Mouse (Mus musculus) liver, embryonic 12.5 days (tissue): Measurements from ENCODE around the gene Gigyf1. TPM values are rescaled to one million over a fixed set of nuclear protein-coding genes. Genes with fewer than 3 reads are reported as not detected.

Source experiments
- ATAC-seq: fragments of 200-750 bp; cut with Nextera tagmentation; 2 replicates; pipeline ENCODE4 v1.8.0; 2017; ENCODE audit warnings: moderate number of reproducible peaks, mild to moderate bottlenecking, moderate library complexity
- H3K27ac ChIP-seq: fragments of 300-500 bp; sonication (generic); 2 replicates; pipeline ENCODE4 v1.5.1; 2016; ENCODE audit warnings: mild to moderate bottlenecking
- H3K27me3 ChIP-seq: fragments of 300-500 bp; sonication (generic); replicated peaks from 2 replicates; pipeline ENCODE4 v1.6.1; 2016; ENCODE audit warnings: mild to moderate bottlenecking, moderate library complexity
- H3K36me3 ChIP-seq: fragments of 300-500 bp; sonication (generic); 2 replicates; pipeline ENCODE4 v1.6.1; 2016; ENCODE audit warnings: mild to moderate bottlenecking, moderate library complexity
- H3K4me1 ChIP-seq: fragments of 300-500 bp; sonication (generic); 2 replicates; pipeline ENCODE4 v1.6.1; 2016
- H3K4me2 ChIP-seq: fragments of 300-500 bp; sonication (generic); 2 replicates; pipeline ENCODE4 v1.6.1; 2016; ENCODE audit warnings: mild to moderate bottlenecking, moderate library complexity
- H3K4me3 ChIP-seq: fragments of 300-500 bp; sonication (generic); 2 replicates; pipeline ENCODE4 v1.5.1; 2016; ENCODE audit warnings: mild to moderate bottlenecking, moderate library complexity
- H3K9ac ChIP-seq: fragments of 300-500 bp; sonication (generic); 2 replicates; pipeline ENCODE4 v1.6.1; 2016; ENCODE audit warnings: mild to moderate bottlenecking, moderate library complexity
- H3K9me3 ChIP-seq: fragments of 300-500 bp; sonication (generic); replicated peaks from 2 replicates; pipeline ENCODE4 v1.6.1; 2016; ENCODE audit warnings: mild to moderate bottlenecking, moderate library complexity
- WGBS: fragments of 180-500 bp; shearing (Covaris S2); methylation state at CpG from one replicate; pipeline ENCODE4 v1.1.7; 2016; ENCODE audit not compliant: insufficient replicate concordance; 5-methylcytosine and 5-hydroxymethylcytosine counted together
- polyA plus RNA-seq: library from polyadenylated mRNA; unstranded; fragments of >200 nt; fragmentation: Nextera tagmentation; extraction: Ambion mirVana; gene quantifications from 2 replicates; pipeline ENCODE4 v1.2.1, GENCODE M21; 2016

Gene Gigyf1
- polyA plus RNA-seq, 1 experiment from 2014 or later, result 6.0 TPM

DNA sequence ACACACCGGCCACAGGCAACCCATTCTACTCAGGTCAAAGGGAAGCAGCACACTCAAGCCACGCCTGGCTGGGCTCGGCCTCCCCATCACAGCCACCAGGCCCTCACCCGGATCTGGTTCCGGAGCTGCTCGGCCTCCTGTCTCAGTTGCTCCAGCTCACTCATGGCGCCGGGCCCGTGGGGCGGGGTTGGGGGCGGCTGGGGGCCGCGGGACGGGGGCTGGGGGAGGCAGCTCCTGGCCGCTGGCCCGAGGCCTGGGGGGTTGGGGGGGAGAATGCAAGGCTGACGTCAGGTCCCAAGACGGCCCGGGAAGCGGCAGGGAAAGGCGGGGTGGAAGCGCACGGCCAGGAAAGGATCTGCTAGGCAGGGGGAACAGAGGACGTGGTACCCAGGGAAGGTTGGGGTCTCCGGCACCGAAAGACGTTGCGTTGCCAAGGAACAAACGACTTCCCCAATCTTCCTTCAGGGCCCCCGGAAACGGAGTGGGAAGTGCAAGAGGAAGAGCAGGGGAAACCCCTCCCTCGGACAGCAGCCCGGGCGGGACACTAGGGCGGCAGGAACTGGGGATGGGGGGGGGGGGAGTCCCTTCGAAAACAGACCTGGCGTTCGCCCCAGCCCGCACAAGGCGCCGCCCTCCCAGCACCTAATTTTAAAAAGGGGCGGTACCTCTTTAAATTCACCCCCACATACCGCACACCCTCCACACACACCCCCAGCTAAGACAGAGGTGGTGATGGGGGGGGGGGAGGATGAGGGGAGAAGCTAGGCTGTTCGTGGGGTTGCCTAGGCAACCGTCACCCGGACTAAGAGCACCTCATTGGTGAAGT lies 12.5 kb downstream of the Gigyf1 start:
- H3K9me3 ChIP-seq, result no peaks in the 10 kb centered on the region
- H3K4me3 ChIP-seq, result peak overlapping the region; percentile 92
- 13% methylated on average over 46 of the region's 46 CpGs for WGBS
- peak overlapping the region; percentile 81 for H3K27ac ChIP-seq
- peaks cover 48% of the 10 kb centered on the region for H3K36me3 ChIP-seq
- H3K4me2 ChIP-seq, result peak overlapping the region; percentile 98
- H3K27me3 ChIP-seq, result no peaks in the 10 kb centered on the region
- peaks cover 68% of the 10 kb centered on the region for H3K4me1 ChIP-seq
- ATAC-seq, result peak; percentile 7
- peak overlapping the region; percentile 95 for H3K9ac ChIP-seq

- Histone ChIP-seq H3K4me3 (peak overlapping the region; percentile 92), H3K9me3 (no peaks in the 10 kb centered on the region), H3K4me2 (peak overlapping the region; percentile 98), H3K27me3 (0 out of 2 replicates have a peak, but pooled peaks cover 7% of the 10 kb centered on the region), H3K36me3 (peaks cover 41% of the 10 kb centered on the region), H3K27ac (peak overlapping the region; percentile 81), H3K4me1 (peaks cover 61% of the 10 kb centered on the region), H3K9ac (peak overlapping the region; percentile 95)
- under 1% methylated on average over 51 of the region's 51 CpGs for whole genome bisulfite sequencing
- peak; percentile 33 for ATAC-seq
Observed at GRCm38 (mm10) chr5:137531414-137532130, 13.2 kb downstream of the Gigyf1 start.

- Histone ChIP-seq H3K4me1 (peaks cover 54% of the 10 kb centered on the region), H3K27me3 (0 out of 2 replicates have a peak, but pooled peaks cover 9% of the 10 kb centered on the region), H3K36me3 (peaks cover 34% of the 10 kb centered on the region), H3K9me3 (no peaks in the 10 kb centered on the region), H3K4me3 (peak overlapping the region; percentile 92), H3K27ac (peak overlapping the region; percentile 81), H3K4me2 (peak overlapping the region; percentile 98), H3K9ac (peak overlapping the region; percentile 95)
- under 1% methylated on average over 19 of the region's 19 CpGs for WGBS
- no peak for ATAC-seq
Observed at GRCm38 (mm10) chr5:137532131-137532807, 13.9 kb downstream of the Gigyf1 start.

DNA sequence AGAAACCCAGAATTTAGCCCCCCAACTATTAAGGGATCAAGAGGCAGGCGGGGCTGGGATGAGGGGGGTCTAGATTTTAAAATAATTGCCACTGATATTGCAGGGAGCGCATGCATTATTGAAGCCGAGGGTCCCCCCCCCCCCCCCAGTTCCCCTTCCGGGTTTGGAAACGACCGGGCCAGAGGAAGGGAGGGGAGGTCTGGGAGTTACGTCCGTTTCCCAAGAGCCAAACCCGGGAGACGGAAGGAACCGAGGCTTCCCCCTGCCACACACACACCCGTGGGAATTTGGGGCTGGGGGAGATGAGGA lies 14.4 kb downstream of the Gigyf1 start:
- Histone ChIP-seq H3K9ac (peak overlapping the region; percentile 95), H3K4me3 (peak overlapping the region; percentile 92), H3K9me3 (no peaks in the 10 kb centered on the region), H3K4me1 (peaks cover 50% of the 10 kb centered on the region), H3K27me3 (0 out of 2 replicates have a peak, but pooled peaks cover 12% of the 10 kb centered on the region), H3K4me2 (peak overlapping the region; percentile 98), H3K27ac (peak overlapping the region; percentile 81), H3K36me3 (peaks cover 29% of the 10 kb centered on the region)
- peak; percentile 16 for ATAC-seq
- WGBS, result under 1% methylated on average over 12 of the region's 12 CpGs

DNA sequence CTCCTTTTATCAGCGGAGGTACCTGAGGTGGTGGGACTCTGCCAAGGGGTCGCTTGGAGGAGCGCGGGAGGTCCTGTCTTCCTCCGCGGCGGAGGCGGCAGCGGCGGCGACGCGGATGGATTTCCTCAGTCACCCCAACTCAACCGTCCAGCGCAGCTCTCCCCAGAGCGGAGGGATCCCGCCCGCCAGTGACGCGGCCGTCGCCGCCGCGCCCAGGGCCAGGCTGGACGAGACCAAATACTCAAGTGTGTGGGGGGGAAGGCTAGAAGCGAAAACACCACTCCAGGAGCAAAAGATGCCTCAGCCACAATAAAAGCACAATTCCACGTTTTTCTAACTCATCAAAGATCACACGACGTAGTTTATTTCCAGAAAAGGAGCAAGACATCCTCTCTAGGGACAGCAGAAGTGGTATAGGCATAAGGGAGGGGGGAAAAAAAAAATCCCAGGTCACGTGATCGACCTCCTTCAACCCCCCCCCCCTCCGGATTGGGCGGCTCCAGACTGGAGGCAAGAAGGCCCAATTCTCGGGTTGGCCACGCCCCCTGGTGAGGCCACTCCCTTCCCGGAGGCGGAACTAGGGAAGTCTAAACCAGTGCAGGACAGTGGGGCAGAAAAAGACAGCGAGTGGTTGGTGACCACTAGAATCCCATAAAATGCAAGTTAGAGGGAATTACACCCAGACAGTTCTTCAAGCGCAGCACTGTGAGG lies 14.9 kb downstream of the Gigyf1 start, which contains the start of the genes Epo and Gnb2:
Gene Epo, minus strand, starts transcription at position 126 of the 711 bp plus-strand sequence.
Gene Gnb2, minus strand, starts transcription at position 394 of the 711 bp plus-strand sequence.
- Histone ChIP-seq H3K36me3 (peaks cover 24% of the 10 kb centered on the region), H3K27ac (peak within 1 kb of the TSS; percentile 81), H3K4me2 (peak within 1 kb of the TSS; percentile 98), H3K4me1 (peaks cover 44% of the 10 kb centered on the region), H3K9me3 (no peaks in the 10 kb centered on the region), H3K9ac (peak within 1 kb of the TSS; percentile 95), H3K4me3 (peak within 1 kb of the TSS; percentile 92), H3K27me3 (0 out of 2 replicates have a peak, but pooled peaks cover 12% of the 10 kb centered on the region)
- under 1% methylated on average over 40 of the region's 40 CpGs for WGBS
- peak; percentile 80 for ATAC-seq

DNA sequence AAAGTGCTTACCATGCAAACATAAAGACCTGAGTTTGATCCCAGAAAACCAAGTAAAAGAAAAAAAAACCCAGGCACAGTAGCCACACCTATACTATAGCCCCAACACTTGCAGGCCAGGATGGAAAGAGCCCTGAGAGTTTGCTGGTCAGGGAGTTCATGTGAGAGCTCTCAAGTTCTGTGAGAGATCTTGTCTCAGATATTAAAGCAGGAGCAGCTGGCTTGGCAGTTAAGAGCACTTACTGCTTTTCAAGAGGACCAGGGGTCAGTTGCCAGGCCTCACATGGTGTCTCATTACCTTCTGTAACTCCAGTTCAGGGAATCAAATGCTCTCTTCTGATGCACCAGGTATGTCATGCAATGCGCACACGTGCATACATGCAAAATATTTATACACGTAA lies 16.4 kb downstream of the Gigyf1 start:
- Histone ChIP-seq H3K27me3 (0 out of 2 replicates have a peak, but pooled peaks cover 12% of the 10 kb centered on the region), H3K9ac (no peak overlapping the region), H3K4me2 (no peak overlapping the region), H3K36me3 (peaks cover 9% of the 10 kb centered on the region), H3K9me3 (no peaks in the 10 kb centered on the region), H3K27ac (no peak overlapping the region), H3K4me1 (peaks cover 32% of the 10 kb centered on the region), H3K4me3 (no peak overlapping the region)
- no peak for ATAC-seq
- WGBS, result 82% methylated on average over 3 of the region's 3 CpGs

GRCm38 (mm10) chr5:137535318-137535717 lies 17.0 kb downstream of the Gigyf1 start:
- no peak for ATAC-seq
- Histone ChIP-seq H3K27ac (no peak overlapping the region), H3K4me1 (peaks cover 27% of the 10 kb centered on the region), H3K36me3 (peaks cover 4% of the 10 kb centered on the region), H3K4me3 (no peak overlapping the region), H3K9me3 (no peaks in the 10 kb centered on the region), H3K9ac (no peak overlapping the region), H3K4me2 (no peak overlapping the region), H3K27me3 (0 out of 2 replicates have a peak, but pooled peaks cover 12% of the 10 kb centered on the region)
- 54% methylated on average over 9 of the region's 9 CpGs for WGBS

DNA sequence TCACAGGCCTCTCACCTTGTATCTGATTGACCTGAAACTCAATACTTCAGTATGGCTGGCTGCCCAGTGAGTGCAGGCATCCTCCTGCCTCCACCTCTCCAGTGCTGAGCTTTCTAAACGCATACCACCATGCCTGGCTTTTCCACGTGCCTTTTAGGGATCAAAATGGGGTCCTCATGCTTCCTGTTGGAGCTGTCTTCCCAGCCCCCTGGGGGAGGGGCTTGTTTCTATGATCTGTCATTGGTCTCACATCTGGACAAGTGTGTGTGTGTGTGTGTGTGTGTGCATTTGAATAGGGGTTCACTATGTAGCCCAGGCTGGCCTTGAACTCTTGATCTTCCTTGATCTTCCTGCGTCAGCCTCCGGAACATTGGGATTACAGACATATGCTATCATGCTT lies 19.1 kb downstream of the Gigyf1 start:
- no peak for ATAC-seq
- no peak overlapping the region for H3K4me2 ChIP-seq
- no peak overlapping the region for H3K27ac ChIP-seq
- no peaks in the 10 kb centered on the region for H3K36me3 ChIP-seq
- H3K9me3 ChIP-seq, result no peaks in the 10 kb centered on the region
- no peak overlapping the region for H3K4me3 ChIP-seq
- peaks cover 7% of the 10 kb centered on the region for H3K4me1 ChIP-seq
- 0 out of 2 replicates have a peak, but pooled peaks cover 12% of the 10 kb centered on the region for H3K27me3 ChIP-seq
- WGBS, result 45% methylated on average over 4 of the region's 4 CpGs
- H3K9ac ChIP-seq, result no peak overlapping the region

- Histone ChIP-seq H3K36me3 (no peaks in the 10 kb centered on the region), H3K9ac (no peak overlapping the region), H3K27ac (no peak overlapping the region), H3K9me3 (no peaks in the 10 kb centered on the region), H3K4me1 (no peaks in the 10 kb centered on the region), H3K4me3 (no peak overlapping the region), H3K4me2 (no peak overlapping the region), H3K27me3 (0 out of 2 replicates have a peak, but pooled peaks cover 12% of the 10 kb centered on the region)
- 62% methylated on average over 7 of the region's 7 CpGs for WGBS
- ATAC-seq, result no peak
Observed at GRCm38 (mm10) chr5:137539291-137539801, 21.0 kb downstream of the Gigyf1 start.

DNA sequence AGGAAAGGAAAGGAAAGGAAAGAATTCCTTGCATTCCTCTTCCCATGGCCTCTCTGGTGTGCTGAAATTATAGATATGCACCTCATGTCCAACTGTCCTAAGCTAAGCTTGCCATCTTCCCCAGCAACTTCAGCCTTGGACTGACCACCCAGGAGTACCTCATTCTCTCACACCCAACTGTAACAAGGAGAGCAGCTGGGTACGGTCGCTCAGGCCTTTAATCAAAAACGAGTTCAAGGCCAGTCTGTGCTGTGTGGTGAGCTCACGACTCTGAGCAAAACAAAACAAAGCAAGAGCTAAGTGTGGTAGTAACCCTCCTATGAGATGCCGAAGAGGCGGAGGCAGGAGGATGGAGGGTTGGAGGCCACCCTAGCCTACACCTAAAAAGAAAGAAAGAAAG lies 22.6 kb downstream of the Gigyf1 start:
- Histone ChIP-seq H3K9ac (no peak overlapping the region), H3K27me3 (peaks cover 15% of the 10 kb centered on the region), H3K36me3 (no peaks in the 10 kb centered on the region), H3K27ac (no peak overlapping the region), H3K4me2 (no peak overlapping the region), H3K4me3 (no peak overlapping the region), H3K4me1 (no peaks in the 10 kb centered on the region), H3K9me3 (no peaks in the 10 kb centered on the region)
- no peak for ATAC-seq
- 52% methylated on average over 6 of the region's 6 CpGs for WGBS
